Mouse (Mus musculus): ENCODE measurements around the gene Txlna.

DNA sequence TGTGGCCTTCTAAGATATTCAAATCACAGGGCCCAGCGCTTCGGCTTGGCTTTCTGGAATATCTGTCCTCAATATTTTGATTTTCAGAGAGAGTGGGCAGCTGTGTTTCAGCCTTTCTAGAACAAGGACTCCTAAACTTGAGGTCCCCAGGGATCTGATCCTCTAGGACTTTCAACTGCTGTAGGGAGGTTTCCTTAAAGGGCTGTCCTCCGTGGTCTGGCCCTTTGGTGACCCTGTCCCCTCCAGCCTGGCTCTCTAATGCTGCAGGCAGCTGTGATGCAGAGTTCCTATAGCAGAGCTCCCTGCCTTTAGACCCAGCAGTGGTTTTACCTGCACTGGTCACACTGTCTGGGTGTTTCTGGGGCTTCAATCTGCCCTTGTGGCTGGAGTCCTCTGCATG lies 24.2 kb downstream of the Txlna start:
- no peak for TF ChIP-seq EP300 (IDR thresholded peaks at IDR 0.05; ENCODE audit: low read depth)
- no peak for TF ChIP-seq CTCF (IDR thresholded peaks at IDR 0.05; ENCODE audit: low read depth)

Measured in heart, postnatal 0 days (tissue).